Mouse (Mus musculus) forebrain, embryonic 12.5 days (tissue): ENCODE results near the gene Slc25a36. TPM values are rescaled to one million over a fixed set of nuclear protein-coding genes. Genes with fewer than 3 reads are reported as not detected.

ENCODE experiments used
- ATAC-seq: fragments of 200-750 bp; cut with Nextera tagmentation; 2 replicates; pipeline ENCODE4 v1.8.0; 2017; ENCODE audit warnings: moderate TSS enrichment; ENCODE audit not compliant: low FRiP score
- H3K27ac ChIP-seq: fragments of 300-500 bp; sonication (generic); 2 replicates; pipeline ENCODE4 v1.5.1; 2016; ENCODE audit warnings: mild to moderate bottlenecking
- H3K27me3 ChIP-seq: fragments of 300-500 bp; sonication (generic); 2 replicates; pipeline ENCODE4 v1.6.1; 2016; ENCODE audit warnings: mild to moderate bottlenecking
- H3K36me3 ChIP-seq: fragments of 300-500 bp; sonication (generic); replicated peaks from 2 replicates; pipeline ENCODE4 v1.6.1; 2016; ENCODE audit warnings: mild to moderate bottlenecking
- H3K4me1 ChIP-seq: fragments of 300-500 bp; sonication (generic); 2 replicates; pipeline ENCODE4 v1.6.1; 2016
- H3K4me2 ChIP-seq: fragments of 300-500 bp; sonication (generic); 2 replicates; pipeline ENCODE4 v1.6.1; 2016; ENCODE audit warnings: mild to moderate bottlenecking, moderate library complexity
- H3K4me3 ChIP-seq: fragments of 300-500 bp; sonication (generic); replicated peaks from 2 replicates; pipeline ENCODE4 v1.5.1; 2016; ENCODE audit warnings: mild to moderate bottlenecking
- H3K9ac ChIP-seq: fragments of 300-500 bp; sonication (generic); 2 replicates; pipeline ENCODE4 v1.6.1; 2016; ENCODE audit warnings: mild to moderate bottlenecking
- H3K9me3 ChIP-seq: fragments of 300-500 bp; sonication (generic); 2 replicates; pipeline ENCODE4 v1.6.1; 2016
- WGBS: fragments of 180-500 bp; shearing (Covaris S2); methylation state at CpG from one replicate; pipeline ENCODE4 v1.1.7; 2016; 5-methylcytosine and 5-hydroxymethylcytosine counted together
- polyA plus RNA-seq: library from polyadenylated mRNA; unstranded; fragments of >200 nt; fragmentation: Nextera tagmentation; extraction: Ambion mirVana; gene quantifications from 2 replicates; pipeline ENCODE4 v1.2.1, GENCODE M21; 2016

The Slc25a36 gene
- polyA plus RNA-seq, 1 experiment from 2014 or later: 79.5 TPM

- no peak overlapping the region for H3K9ac ChIP-seq
- no peak for ATAC-seq
- no peaks in the 10 kb centered on the region for H3K9me3 ChIP-seq
- H3K4me2 ChIP-seq: no peak overlapping the region
- WGBS: 60% methylated on average over 5 of the region's 5 CpGs
- no peaks in the 10 kb centered on the region for H3K36me3 ChIP-seq
- no peaks in the 10 kb centered on the region for H3K27me3 ChIP-seq
- H3K27ac ChIP-seq: no peak overlapping the region
- H3K4me1 ChIP-seq: peaks cover 25% of the 10 kb centered on the region; the same call in 1 of the 2 replicates
- H3K4me3 ChIP-seq: no peak overlapping the region
Measured at GRCm38 (mm10) chr9:97065216-97065615, 45.7 kb downstream of the Slc25a36 start.

- no peak overlapping the region for H3K27ac ChIP-seq
- WGBS: 92% methylated on average over 1 of the region's 1 CpGs
- no peak overlapping the region for H3K4me3 ChIP-seq
- peaks cover 25% of the 10 kb centered on the region; the same call in 1 of the 2 replicates for H3K4me1 ChIP-seq
- H3K36me3 ChIP-seq: no peaks in the 10 kb centered on the region
- H3K4me2 ChIP-seq: no peak overlapping the region
- no peak for ATAC-seq
- no peaks in the 10 kb centered on the region for H3K9me3 ChIP-seq
- H3K27me3 ChIP-seq: no peaks in the 10 kb centered on the region
- H3K9ac ChIP-seq: no peak overlapping the region
Measured at GRCm38 (mm10) chr9:97064161-97064560, 46.8 kb downstream of the Slc25a36 start.

- no peaks in the 10 kb centered on the region for H3K27me3 ChIP-seq
- no peaks in the 10 kb centered on the region for H3K36me3 ChIP-seq
- WGBS: 96% methylated on average over 9 of the region's 9 CpGs
- no peak overlapping the region for H3K4me3 ChIP-seq
- H3K9me3 ChIP-seq: no peaks in the 10 kb centered on the region
- peaks cover 27% of the 10 kb centered on the region for H3K4me1 ChIP-seq
- H3K4me2 ChIP-seq: no peak overlapping the region
- ATAC-seq: no peak
- no peak overlapping the region for H3K27ac ChIP-seq
- H3K9ac ChIP-seq: no peak overlapping the region
Measured at GRCm38 (mm10) chr9:97061696-97062095, 49.3 kb downstream of the Slc25a36 start.

GRCm38 (mm10) chr9:97056541-97057338, 54.2 kb downstream of the Slc25a36 start:
- Histone ChIP-seq H3K27me3 (no peaks in the 10 kb centered on the region), H3K4me3 (no peak overlapping the region), H3K27ac (peak overlapping the region; percentile 46; the same call in 1 of the 2 replicates), H3K9ac (no peak overlapping the region), H3K4me2 (no peak overlapping the region), H3K9me3 (no peaks in the 10 kb centered on the region), H3K36me3 (no peaks in the 10 kb centered on the region), H3K4me1 (peaks cover 21% of the 10 kb centered on the region)
- 67% methylated on average over 18 of the region's 18 CpGs for WGBS
- ATAC-seq: no peak

GRCm38 (mm10) chr9:97055906-97056305, 55.1 kb downstream of the Slc25a36 start:
- H3K27me3 ChIP-seq: no peaks in the 10 kb centered on the region
- no peak for ATAC-seq
- no peaks in the 10 kb centered on the region for H3K36me3 ChIP-seq
- no peak overlapping the region for H3K4me2 ChIP-seq
- WGBS: 52% methylated on average over 14 of the region's 14 CpGs
- H3K9ac ChIP-seq: no peak overlapping the region
- no peaks in the 10 kb centered on the region for H3K9me3 ChIP-seq
- H3K27ac ChIP-seq: no peak overlapping the region
- no peak overlapping the region for H3K4me3 ChIP-seq
- peaks cover 23% of the 10 kb centered on the region for H3K4me1 ChIP-seq

GRCm38 (mm10) chr9:97051176-97051575, 59.8 kb downstream of the Slc25a36 start:
- Histone ChIP-seq H3K36me3 (no peaks in the 10 kb centered on the region), H3K4me3 (no peak overlapping the region), H3K9ac (no peak overlapping the region), H3K4me2 (no peak overlapping the region), H3K9me3 (no peaks in the 10 kb centered on the region), H3K4me1 (peaks cover 19% of the 10 kb centered on the region), H3K27ac (peak overlapping the region; percentile 61), H3K27me3 (no peaks in the 10 kb centered on the region)
- peak; percentile 75 for ATAC-seq
- WGBS: 23% methylated on average over 8 of the region's 8 CpGs

- no peak overlapping the region for H3K27ac ChIP-seq
Measured at GRCm38 (mm10) chr9:97046240-97046639, 64.7 kb downstream of the Slc25a36 start.

GRCm38 (mm10) chr9:97041633-97042032, 69.3 kb downstream of the Slc25a36 start:
- Histone ChIP-seq H3K4me1 (peaks cover 6% of the 10 kb centered on the region), H3K36me3 (no peaks in the 10 kb centered on the region), H3K27ac (no peak overlapping the region), H3K4me3 (no peak overlapping the region), H3K9ac (no peak overlapping the region), H3K27me3 (no peaks in the 10 kb centered on the region), H3K9me3 (no peaks in the 10 kb centered on the region), H3K4me2 (no peak overlapping the region)
- WGBS: 71% methylated on average over 8 of the region's 8 CpGs
- ATAC-seq: no peak

More at GRCm38 (mm10) chr9:97046240-97046639, 64.7 kb downstream of the Slc25a36 start:
- no peaks in the 10 kb centered on the region for H3K9me3 ChIP-seq
- no peak overlapping the region for H3K9ac ChIP-seq
- H3K4me3 ChIP-seq: no peak overlapping the region
- peaks cover 11% of the 10 kb centered on the region for H3K4me1 ChIP-seq
- no peak for ATAC-seq
- H3K36me3 ChIP-seq: no peaks in the 10 kb centered on the region
- H3K4me2 ChIP-seq: no peak overlapping the region
- 90% methylated on average over 4 of the region's 4 CpGs for WGBS
- no peaks in the 10 kb centered on the region for H3K27me3 ChIP-seq

GRCm38 (mm10) chr9:97038010-97038409, 72.9 kb downstream of the Slc25a36 start:
- Histone ChIP-seq H3K27me3 (no peaks in the 10 kb centered on the region), H3K9ac (no peak overlapping the region), H3K9me3 (no peaks in the 10 kb centered on the region), H3K4me3 (no peak overlapping the region), H3K36me3 (no peaks in the 10 kb centered on the region), H3K27ac (no peak overlapping the region), H3K4me1 (peaks cover 6% of the 10 kb centered on the region), H3K4me2 (no peak overlapping the region)
- 91% methylated on average over 3 of the region's 3 CpGs for WGBS
- no peak for ATAC-seq

- H3K4me3 ChIP-seq: no peak overlapping the region
- no peak overlapping the region for H3K4me2 ChIP-seq
- no peak for ATAC-seq
- H3K4me1 ChIP-seq: peaks cover 6% of the 10 kb centered on the region
- no peak overlapping the region for H3K9ac ChIP-seq
- no peaks in the 10 kb centered on the region for H3K9me3 ChIP-seq
- WGBS: 89% methylated on average over 7 of the region's 7 CpGs
- no peaks in the 10 kb centered on the region for H3K27me3 ChIP-seq
- H3K27ac ChIP-seq: no peak overlapping the region
- no peaks in the 10 kb centered on the region for H3K36me3 ChIP-seq
Measured at GRCm38 (mm10) chr9:97036656-97037055, 74.3 kb downstream of the Slc25a36 start.

GRCm38 (mm10) chr9:97027361-97027760, 83.6 kb downstream of the Slc25a36 start:
- no peak overlapping the region for H3K9ac ChIP-seq
- no peaks in the 10 kb centered on the region for H3K36me3 ChIP-seq
- H3K4me3 ChIP-seq: no peak overlapping the region
- no peak overlapping the region for H3K4me2 ChIP-seq
- WGBS: 79% methylated on average over 12 of the region's 12 CpGs
- no peak for ATAC-seq
- H3K9me3 ChIP-seq: no peaks in the 10 kb centered on the region
- H3K27ac ChIP-seq: no peak overlapping the region
- H3K4me1 ChIP-seq: no peaks in the 10 kb centered on the region
- H3K27me3 ChIP-seq: no peaks in the 10 kb centered on the region

- H3K4me1 ChIP-seq: no peaks in the 10 kb centered on the region
- H3K27ac ChIP-seq: no peak overlapping the region
- WGBS: 85% methylated on average over 4 of the region's 4 CpGs
- H3K9ac ChIP-seq: no peak overlapping the region
- no peaks in the 10 kb centered on the region for H3K36me3 ChIP-seq
- H3K27me3 ChIP-seq: no peaks in the 10 kb centered on the region
- no peak overlapping the region for H3K4me2 ChIP-seq
- no peak overlapping the region for H3K4me3 ChIP-seq
- no peak for ATAC-seq
- H3K9me3 ChIP-seq: no peaks in the 10 kb centered on the region
Measured at GRCm38 (mm10) chr9:97026006-97026405, 85.0 kb downstream of the Slc25a36 start.
